Mouse (Mus musculus) spleen, adult 12 weeks (tissue): ENCODE results near the gene Mapkap1.

Experiments used
- DNase-seq: peaks from one replicate; pipeline ENCODE4 v3.0.0; 2022; ENCODE audit warnings: low spot score

The Mapkap1 gene

GRCm38 (mm10) chr2:34406601-34407464 is at the start of gene Mapkap1:
TSS of gene Mapkap1 (plus strand) at chr2:34406771.
- peak; percentile 93 for DNase-seq

GRCm38 (mm10) chr2:34363678-34364077 is 42.9 kb upstream of the Mapkap1 start:
- DNase-seq = no peak

GRCm38 (mm10) chr2:34367024-34367423 is 39.5 kb upstream of the Mapkap1 start:
- DNase-seq = no peak

GRCm38 (mm10) chr2:34368396-34368795 is 38.2 kb upstream of the Mapkap1 start:
- DNase-seq = no peak

DNA sequence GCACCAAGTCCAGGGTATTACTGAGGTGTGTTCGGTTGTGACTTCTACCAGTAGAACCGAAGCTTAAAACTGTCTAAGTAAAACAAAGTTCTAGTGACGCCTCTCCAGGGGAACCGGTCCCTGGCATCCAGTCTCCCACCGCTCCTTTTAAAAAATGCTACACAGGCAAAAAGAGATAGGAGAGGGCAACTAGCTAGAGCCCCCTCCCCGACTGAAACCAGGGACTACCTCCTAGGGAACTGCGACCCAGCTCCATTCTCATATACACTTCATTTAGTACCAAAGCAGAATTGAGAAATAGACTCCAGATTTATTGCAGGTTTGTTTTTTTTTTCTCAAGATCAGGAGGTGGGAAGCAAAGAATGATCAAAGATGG is 36.2 kb upstream of the Mapkap1 start:
- no peak for DNase-seq

GRCm38 (mm10) chr2:34370725-34371440 is 35.7 kb upstream of the Mapkap1 start:
- DNase-seq = peak; percentile 26

- DNase-seq = peak; percentile 41
These were observed 34.9 kb upstream of the Mapkap1 start for GRCm38 (mm10) chr2:34371441-34372304.

GRCm38 (mm10) chr2:34372305-34373301 is 34.0 kb upstream of the Mapkap1 start, which contains the start of gene Pbx3:
TSS of gene Pbx3 (minus strand) at chr2:34373142.
- peak; percentile 95 for DNase-seq

GRCm38 (mm10) chr2:34373886-34374285 is 32.7 kb upstream of the Mapkap1 start:
- DNase-seq = no peak

DNA sequence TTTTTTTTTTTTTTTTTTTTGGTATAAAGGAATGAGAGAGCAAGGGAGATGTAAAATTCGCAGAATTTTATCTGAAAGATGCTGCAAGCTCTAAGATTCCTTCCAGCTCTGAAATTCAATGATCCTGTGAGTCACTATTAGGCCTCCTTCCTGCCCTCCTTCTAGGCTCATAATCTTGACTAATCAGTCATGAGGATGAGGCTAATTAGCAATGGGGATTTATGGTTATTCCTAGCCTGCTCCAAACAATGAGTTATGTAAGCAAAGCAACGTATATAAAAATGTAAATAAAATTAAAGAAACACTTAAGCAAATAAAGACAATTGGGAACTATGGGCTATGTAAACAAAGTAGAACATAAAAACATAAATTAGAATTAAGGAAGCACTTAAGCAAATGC is 32.2 kb upstream of the Mapkap1 start:
- no peak for DNase-seq

DNA sequence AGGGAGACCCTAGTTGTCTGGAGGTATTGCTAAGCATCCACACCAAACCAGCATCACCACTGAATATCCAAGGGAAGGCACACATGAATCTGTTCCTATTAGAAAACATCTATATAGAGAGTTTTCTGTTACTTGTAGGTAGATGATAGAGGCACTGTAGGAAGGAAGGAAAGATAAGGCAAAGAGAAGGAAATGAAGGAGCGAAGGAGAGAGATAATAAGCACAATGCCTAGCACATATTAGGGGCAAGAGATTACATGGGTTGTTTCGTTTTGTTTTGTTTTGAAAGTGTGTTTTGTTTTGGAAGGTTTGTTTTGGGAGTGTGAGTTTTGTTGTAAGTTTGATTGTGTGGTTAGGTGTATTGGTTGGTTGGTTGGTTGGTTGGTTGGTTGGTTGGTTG is 27.6 kb upstream of the Mapkap1 start:
- no peak for DNase-seq

- DNase-seq = no peak
These were observed 7.0 kb upstream of the Mapkap1 start for GRCm38 (mm10) chr2:34399535-34399934.

DNA sequence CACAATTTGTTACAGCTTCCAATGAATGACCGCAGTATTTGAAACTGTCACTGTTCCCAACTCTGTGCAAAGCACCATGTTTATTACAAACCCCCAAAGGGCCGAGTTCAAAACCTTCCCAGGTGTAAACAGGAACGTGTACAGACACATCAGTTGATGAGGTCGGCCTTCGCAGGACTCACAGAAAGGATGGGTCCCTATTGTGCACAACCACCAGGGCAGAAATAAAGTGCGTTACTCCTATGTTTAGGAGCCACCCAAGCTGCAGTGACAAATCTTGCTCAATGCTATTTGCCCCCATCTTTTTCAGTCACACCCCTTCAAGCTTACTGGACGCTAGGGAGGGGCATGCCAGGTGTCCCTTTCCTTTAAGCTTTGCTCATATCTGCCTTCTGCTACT is 1.0 kb downstream of the Mapkap1 start:
- no peak for DNase-seq

GRCm38 (mm10) chr2:34408341-34408740 is 1.8 kb downstream of the Mapkap1 start:
- DNase-seq = no peak

DNA sequence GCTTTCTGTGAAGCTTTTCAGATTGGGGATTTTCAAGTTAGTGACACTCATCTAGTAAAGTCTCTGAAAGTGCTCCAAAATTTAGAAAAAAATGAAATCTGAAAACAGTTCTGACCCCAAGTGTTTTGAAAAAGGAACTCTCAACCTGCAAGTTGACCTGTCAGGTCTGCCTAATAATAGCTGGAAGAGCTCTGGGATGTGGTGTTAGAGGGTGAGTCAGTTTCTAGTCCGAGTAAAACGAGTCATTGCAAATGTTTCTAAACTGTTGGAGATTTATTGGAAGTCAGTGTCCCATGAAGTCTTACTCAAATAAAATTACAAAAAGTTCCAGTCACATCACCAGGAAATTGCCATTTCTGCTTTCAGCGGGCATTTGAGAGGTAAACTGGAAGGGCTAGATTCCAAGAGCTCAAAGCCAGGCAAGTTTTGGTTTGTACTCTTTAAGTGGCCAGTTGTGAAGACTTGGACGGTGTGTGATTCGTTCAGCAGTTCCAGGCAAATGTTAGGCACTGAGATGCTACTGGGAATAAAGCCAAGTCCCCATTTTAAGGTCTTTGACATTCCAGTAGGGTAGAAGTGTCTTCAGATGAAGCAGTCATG is 3.3 kb downstream of the Mapkap1 start:
- DNase-seq = no peak

DNA sequence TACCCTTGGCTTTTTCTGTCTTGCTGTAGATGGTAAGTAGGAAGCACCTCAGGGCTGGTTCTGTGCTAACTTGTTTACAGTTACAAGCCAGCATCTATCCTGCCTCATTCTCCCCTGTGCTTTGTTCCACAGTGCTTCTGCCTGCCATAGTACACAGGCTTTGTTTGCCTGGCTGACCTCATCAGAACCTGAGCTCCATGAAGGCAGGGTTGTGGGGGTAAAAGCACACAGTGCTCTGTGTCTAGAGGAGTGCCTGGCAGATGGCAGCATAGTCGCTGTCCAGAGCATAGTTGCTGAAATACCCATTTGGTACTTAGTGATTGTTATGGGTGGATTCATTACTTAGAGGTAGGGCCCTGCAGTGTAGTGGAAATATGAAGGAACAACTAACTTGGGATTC is 13.7 kb downstream of the Mapkap1 start:
- no peak for DNase-seq

GRCm38 (mm10) chr2:34424186-34424585 is 17.6 kb downstream of the Mapkap1 start:
- no peak for DNase-seq

DNA sequence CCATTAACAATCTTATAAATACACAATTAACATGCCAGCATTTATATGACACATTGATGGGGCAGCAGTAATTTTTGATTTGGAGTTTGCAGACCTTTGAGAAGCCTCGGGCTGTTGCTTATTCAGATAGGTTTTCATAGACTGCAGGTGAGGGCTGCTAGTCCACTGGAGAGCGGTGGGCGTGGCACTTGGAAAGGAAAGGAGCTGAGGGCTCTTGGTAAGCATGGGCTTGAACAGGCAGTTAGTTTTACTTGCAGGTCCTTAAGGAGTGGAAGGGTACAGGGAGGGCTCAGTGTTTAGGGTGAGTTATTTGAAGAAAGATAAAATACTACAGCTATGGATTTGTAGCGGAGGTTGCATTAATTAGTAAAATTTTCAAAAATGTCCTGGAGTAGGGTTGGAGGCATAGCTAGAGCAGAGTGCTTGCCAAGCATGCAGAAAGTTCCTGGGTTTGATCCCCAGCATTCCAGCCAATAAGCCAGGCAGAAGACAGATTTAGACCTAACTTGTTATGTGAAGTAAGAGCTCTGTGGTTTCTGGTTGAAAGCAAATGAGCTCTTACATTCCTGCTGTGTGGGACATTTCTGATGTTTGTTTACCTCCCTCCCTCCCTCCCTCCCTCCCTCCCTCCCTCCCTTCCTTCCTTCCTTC is 19.1 kb downstream of the Mapkap1 start:
- DNase-seq = no peak

DNA sequence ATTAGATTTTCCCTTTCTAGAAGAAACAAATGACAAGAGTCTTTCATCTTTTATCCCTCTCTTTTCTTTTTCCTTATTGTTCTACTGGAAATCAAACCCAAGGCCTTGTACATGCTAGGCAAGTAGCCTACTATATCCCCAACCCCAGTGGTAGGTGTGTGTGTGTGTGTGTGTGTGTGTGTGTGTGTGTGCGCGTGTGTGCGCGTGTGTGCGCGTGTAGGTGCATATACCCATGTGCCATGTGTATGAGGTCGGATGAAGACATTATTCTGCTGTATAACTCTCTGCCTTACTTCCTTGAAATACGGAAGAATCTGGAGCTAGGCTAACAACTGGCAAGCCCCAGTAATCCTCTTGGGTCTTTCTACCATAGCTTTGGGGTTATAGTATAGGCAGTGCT is 24.1 kb downstream of the Mapkap1 start:
- DNase-seq = no peak

DNA sequence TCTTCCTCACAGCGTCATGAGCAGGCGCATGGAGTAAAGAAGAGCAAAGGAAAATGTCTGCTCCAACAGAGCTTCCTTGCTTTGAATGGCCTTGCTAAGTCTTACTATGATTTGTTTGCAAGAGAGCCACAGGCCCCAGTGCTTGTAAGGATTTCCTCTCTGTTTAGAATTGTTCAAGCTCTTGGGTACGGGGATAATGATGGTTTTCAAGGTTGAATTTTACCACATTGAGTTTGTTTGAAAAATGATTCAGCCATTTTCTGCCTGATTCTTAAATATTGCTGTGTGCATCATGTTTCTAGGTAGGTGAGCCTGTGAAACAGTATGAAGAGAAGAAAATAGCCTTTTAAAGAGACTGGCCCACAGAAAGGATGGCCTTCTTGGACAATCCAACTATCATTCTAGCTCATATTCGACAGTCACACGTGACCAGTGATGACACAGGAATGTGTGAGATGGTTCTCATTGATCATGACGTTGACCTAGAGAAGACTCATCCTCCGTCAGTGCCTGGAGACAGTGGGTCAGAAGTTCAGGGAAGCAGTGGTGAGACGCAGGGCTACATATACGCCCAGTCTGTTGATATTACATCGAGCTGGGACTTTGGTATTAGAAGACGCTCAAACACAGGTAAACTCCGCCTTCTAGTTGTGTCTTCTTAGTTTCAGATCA is 25.3 kb downstream of the Mapkap1 start:
- no peak for DNase-seq
